Mouse (Mus musculus) cerebellum, adult (tissue): ENCODE measurements around the gene Hoxc10.

Experiments
- ATAC-seq: cut with Nextera tagmentation; 2 replicates; pipeline ENCODE4 v1.9.2; 2017; ENCODE audit warnings: mild to moderate bottlenecking, moderate library complexity, mixed read lengths; ENCODE audit not compliant: insufficient number of reproducible peaks, low FRiP score, low TSS enrichment

Hoxc10 gene

DNA sequence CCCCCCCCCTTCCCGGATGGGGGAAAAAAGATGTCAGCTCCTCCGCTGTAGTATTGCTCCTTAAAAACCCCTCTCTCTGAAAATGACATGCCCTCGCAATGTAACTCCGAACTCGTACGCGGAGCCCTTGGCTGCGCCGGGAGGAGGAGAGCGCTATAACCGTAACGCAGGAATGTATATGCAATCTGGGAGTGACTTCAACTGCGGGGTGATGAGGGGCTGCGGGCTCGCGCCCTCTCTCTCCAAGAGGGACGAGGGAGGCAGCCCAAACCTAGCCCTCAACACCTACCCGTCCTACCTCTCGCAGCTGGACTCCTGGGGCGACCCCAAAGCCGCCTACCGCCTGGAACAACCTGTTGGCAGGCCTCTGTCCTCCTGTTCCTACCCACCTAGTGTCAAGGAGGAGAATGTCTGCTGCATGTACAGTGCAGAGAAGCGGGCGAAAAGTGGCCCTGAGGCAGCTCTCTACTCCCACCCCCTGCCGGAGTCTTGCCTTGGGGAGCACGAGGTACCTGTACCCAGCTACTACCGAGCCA is at the start of gene Hoxc10:
Hoxc10 (plus strand) TSS at position 21 of the 536 bp plus-strand sequence.
- ATAC-seq: no peak

GRCm38 (mm10) chr15:102917972-102918572 is 48.5 kb upstream of the Hoxc10 start:
- no peak for ATAC-seq

- ATAC-seq: no peak
These were observed 47.9 kb upstream of the Hoxc10 start for GRCm38 (mm10) chr15:102918611-102919265.

DNA sequence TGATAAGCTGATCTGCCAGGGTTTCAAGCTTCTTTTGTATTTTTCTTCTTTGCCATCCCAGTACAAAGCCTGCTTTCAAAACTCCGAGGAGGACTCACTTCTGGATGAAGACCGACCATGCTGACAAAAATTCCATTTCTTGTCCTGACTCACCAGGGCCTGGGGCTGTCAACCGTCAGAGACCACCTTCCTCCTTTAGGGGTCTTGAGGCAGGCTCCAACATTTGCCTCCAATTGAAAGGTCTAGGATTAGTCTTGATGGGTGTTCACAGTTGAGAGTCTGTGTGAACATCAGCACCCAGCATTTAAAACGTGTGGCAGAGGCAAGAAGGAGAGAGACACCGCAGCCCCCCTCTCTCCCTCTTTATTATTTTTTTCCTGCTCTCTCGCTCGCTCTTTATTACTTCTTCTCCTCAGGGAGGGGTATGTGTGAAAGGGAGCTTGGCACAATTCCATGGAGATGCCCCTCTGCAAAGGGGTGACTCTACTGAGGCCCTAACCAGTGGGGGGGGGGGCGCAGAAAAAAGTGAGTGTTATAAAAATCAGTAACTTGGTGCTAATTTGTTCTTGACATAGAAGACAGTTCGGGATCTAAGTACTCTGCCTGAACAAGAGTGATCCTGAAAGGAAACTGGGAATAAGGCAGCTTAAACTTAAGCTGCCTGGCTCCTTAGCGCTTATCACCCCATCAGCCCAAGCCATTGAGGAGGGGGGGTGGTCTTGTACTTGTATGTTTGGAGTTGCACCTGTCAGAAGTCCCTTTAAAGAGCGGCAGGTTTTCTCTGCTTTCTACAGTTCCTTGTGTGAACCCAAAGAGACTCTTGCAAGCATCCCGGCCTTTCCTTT is 47.0 kb upstream of the Hoxc10 start:
- no peak for ATAC-seq

DNA sequence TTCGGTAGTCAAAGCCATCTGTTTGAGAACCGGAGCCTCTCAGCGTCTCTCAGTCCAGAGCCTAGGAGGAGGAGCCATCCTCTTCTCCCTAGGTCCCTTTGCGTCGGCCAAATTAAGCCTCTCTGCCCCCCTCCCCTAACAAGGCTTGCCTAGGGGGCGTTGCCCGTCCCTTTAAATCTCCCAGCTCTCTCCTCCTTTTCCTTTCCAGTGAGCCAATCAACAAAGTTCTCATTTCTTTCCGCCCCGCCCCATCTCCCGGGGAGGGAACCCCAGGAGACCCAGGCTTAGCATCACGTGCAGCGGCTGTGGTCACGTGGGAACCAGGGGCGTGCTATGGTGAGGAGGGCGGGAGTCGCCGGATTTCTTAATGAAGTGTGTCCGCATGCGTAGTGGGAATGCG is 46.0 kb upstream of the Hoxc10 start:
- ATAC-seq: no peak

DNA sequence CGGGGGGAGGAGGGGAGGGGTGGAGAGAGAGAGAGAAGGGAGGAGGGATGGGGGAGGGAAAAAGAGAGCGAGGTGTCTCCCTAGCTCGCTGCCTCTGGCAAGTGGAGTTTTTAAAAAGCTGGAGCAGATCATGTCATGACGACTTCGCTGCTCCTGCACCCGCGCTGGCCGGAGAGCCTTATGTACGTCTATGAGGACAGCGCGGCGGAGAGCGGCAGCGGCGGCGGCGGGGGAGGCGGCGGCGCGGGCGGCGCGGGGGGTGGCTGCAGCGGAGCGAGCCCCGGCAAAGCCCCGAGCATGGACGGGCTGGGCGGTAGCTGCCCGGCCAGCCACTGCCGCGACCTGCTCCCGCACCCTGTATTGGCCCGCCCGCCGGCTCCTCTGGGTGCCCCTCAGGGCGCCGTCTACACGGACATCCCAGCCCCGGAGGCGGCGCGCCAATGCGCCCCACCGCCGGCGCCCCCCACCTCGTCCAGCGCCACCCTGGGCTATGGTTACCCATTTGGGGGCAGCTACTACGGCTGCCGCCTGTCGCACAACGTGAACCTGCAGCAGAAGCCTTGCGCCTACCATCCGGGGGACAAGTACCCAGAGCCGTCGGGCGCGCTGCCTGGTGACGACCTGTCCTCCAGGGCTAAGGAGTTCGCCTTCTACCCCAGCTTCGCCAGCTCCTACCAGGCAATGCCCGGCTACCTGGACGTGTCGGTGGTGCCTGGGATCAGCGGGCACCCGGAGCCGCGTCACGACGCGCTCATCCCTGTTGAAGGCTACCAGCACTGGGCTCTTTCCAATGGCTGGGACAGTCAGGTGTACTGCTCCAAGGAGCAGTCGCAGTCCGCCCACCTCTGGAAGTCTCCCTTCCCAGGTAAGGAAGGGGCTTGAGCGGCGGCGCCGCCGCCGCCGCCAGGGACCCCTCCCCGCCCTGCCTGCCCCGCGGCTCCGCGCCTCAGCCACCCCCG is 45.3 kb upstream of the Hoxc10 start, which contains the start of gene Hoxc13:
Hoxc13 (plus strand) TSS at position 51 of the 959 bp plus-strand sequence.
- no peak for ATAC-seq

- ATAC-seq: no peak
These were observed 44.6 kb upstream of the Hoxc10 start for GRCm38 (mm10) chr15:102922012-102922362.

DNA sequence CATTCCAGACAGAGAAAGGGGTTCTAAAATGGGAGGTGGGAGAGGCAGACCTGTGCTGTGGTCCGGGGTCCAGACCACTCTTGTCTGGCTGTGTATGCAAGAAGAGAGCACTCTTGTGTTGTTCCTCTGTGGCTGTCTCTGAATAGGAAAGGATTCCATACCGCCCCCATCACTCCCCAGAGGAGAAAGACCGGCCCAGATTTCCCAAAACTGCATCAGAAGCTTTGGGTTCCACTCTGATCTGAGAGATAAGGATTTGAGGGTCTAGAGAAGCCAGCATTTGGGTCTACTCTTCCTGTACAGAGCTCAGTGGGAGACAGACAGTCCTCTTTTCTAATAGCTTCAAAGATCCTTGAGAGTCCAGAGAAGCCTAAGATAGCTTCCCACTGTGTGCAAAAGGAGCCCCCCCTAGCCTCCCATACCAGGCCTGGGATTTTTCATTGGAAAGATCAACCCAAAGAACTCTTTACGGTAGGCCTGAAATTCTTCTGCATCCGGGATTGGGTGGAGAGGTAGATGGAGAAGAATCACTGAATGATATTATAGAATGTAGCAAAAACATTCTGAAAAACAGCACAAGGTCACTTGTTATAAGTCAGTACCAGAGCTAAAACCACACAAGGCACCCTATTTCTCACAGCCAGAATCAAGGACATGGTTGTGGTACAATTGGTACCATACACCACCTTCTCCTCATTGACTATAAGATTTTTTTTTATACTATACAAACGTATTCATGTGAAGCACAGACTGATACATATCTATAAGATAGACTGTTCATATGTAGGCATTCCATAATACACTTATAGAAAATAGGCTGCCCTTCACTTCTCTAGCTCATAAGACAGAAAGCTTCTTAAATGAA is 43.7 kb upstream of the Hoxc10 start:
- ATAC-seq: no peak

- ATAC-seq: no peak
These were observed 39.5 kb upstream of the Hoxc10 start for GRCm38 (mm10) chr15:102927032-102927645.

DNA sequence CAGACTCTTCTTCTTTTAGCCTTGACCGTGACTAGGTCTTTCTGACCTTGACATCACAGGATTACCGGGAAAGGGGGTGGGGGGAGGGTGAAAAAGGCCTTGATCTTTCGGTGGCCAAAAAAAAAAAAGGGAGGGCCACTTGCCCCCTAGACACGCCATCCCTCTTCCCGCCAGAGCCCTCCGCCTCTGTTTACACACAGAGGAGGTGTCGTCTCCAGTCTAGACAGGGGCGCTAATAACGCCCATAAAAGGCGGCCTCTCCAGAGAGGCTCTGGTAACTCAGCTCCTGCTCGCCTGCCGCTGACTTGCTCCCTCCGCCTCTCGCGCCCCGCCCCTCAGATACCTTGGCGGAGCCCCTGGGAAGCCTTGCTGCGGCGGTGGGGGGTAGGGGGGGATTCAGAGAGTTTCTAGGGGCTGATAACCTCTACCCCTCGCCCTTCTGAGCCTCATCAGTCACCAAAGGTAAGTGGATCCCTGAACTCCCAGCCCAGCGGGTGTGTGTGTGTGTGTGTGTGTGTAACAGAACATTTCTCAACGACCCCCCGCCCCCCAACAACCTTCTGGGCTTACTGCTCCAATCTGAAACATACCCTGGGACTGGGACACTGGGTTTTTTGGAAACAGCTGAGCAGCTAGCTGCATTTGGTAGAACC is 34.8 kb upstream of the Hoxc10 start:
- no peak for ATAC-seq

DNA sequence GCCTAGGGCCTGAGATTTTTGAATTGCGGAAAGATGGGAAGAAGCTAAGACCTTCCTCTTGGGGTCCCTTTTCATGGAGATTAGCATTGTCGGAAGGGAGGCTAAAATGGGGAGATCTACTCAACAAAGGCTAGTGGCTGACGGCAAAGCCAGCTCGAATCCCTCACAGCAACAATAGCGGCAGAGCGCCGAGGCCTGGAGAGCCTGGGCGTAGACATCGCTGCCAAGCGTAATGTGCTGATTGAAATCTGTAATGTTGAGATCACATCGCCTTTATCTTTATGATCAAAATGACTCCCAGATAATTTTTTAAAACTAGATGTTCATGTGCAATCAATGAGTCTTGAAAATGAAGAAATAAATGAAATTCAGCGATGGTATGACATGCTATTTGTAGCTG is 32.2 kb upstream of the Hoxc10 start:
- no peak for ATAC-seq

GRCm38 (mm10) chr15:102934897-102935296 is 31.7 kb upstream of the Hoxc10 start:
- ATAC-seq: no peak

- no peak for ATAC-seq
These were observed 30.2 kb upstream of the Hoxc10 start, which contains the start of gene Hoxc12 for GRCm38 (mm10) chr15:102936279-102936972. Gene Hoxc12, plus strand, starts transcription at chr15:102936757.

GRCm38 (mm10) chr15:102937036-102937666 is 29.4 kb upstream of the Hoxc10 start:
- ATAC-seq: no peak

- no peak for ATAC-seq
These were observed 27.1 kb upstream of the Hoxc10 start for GRCm38 (mm10) chr15:102939256-102940155.
